Mouse (Mus musculus) skeletal muscle tissue, adult 2 months (tissue): ENCODE results near the gene Baiap2.

Experiments used
- DNase-seq: peaks from one replicate; pipeline ENCODE4 v3.0.0-alpha.2; 2012; ENCODE audit warnings: low read depth, low spot score

Gene Baiap2

GRCm38 (mm10) chr11:119978701-119979100, 36.1 kb downstream of the Baiap2 start:
- DNase-seq = no peak

GRCm38 (mm10) chr11:119979596-119980385, 37.2 kb downstream of the Baiap2 start:
- DNase-seq = no peak

- no peak for DNase-seq
These were observed 39.2 kb downstream of the Baiap2 start for GRCm38 (mm10) chr11:119981769-119982168.

- DNase-seq = no peak
These were observed 39.7 kb downstream of the Baiap2 start for GRCm38 (mm10) chr11:119982236-119982635.

- no peak for DNase-seq
These were observed 40.6 kb downstream of the Baiap2 start for GRCm38 (mm10) chr11:119983151-119983550.

GRCm38 (mm10) chr11:119986751-119987425, 44.3 kb downstream of the Baiap2 start:
- no peak for DNase-seq

GRCm38 (mm10) chr11:119987876-119988275, 45.3 kb downstream of the Baiap2 start:
- no peak for DNase-seq

GRCm38 (mm10) chr11:119988391-119988790, 45.8 kb downstream of the Baiap2 start:
- DNase-seq = peak; percentile 88

GRCm38 (mm10) chr11:119989115-119989564, 46.6 kb downstream of the Baiap2 start:
- DNase-seq = peak; percentile 55

GRCm38 (mm10) chr11:119990658-119991337, 48.2 kb downstream of the Baiap2 start:
- no peak for DNase-seq

- peak; percentile 76 for DNase-seq
These were observed 48.7 kb downstream of the Baiap2 start for GRCm38 (mm10) chr11:119991338-119991678.

- no peak for DNase-seq
These were observed 54.8 kb downstream of the Baiap2 start for GRCm38 (mm10) chr11:119997351-119997750.

- DNase-seq = no peak
These were observed 59.5 kb downstream of the Baiap2 start for GRCm38 (mm10) chr11:120002041-120002440.

- no peak for DNase-seq
These were observed 60.2 kb downstream of the Baiap2 start for GRCm38 (mm10) chr11:120002634-120003220.

- no peak for DNase-seq
These were observed 63.1 kb downstream of the Baiap2 start for GRCm38 (mm10) chr11:120005434-120006317.

GRCm38 (mm10) chr11:120007496-120008080, 65.0 kb downstream of the Baiap2 start:
- DNase-seq = no peak

- DNase-seq = no peak
These were observed 65.9 kb downstream of the Baiap2 start for GRCm38 (mm10) chr11:120008501-120008900.

GRCm38 (mm10) chr11:120008956-120009355, 66.4 kb downstream of the Baiap2 start:
- no peak for DNase-seq

GRCm38 (mm10) chr11:120009937-120010336, 67.4 kb downstream of the Baiap2 start:
- no peak for DNase-seq

GRCm38 (mm10) chr11:120011114-120011760, 68.7 kb downstream of the Baiap2 start:
- DNase-seq = no peak
